ENCODE assay signal across 9 mouse cellular contexts in the genomic region with DNA sequence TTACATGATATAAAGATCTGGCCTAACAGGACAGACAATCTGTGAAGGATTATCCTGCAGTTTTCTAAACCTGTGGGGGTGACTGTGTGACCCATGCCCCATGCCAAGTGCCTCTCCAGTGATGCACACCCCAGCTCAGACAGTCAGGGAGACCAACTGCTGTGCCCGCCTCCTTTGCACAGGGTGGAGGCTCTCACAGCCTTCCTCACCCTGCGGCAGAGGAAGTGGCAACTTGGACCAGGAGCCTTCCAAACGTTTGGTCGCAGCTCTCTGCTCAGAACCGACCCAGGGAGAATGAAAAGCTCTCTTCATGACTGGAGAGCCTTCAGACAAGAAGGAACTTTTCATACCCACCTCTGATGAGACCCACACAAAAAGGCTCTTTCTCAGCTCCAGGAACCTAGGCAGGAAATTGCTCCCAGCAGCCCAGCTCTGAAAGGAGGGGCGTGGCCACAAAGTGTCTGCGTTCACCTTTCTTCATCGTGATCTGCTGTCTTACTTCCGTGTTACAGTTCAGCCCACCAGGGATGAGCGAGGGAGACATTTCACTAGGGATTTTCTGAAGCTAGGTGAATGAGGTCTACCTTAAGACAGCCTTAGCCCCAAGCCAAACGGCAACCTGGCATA.
DNase-seq lines count a peak whose midpoint lies in the region; ATAC-seq and TF ChIP-seq lines count a peak whose summit lies in the region.
"Had no signal": no experiment of that assay in that cellular context is flagged by ENCODE, and none has a peak within 500 bp of the region (broad histone marks: within the 10 kb centered on the region; RNA-seq: fewer than 3 reads in every experiment).

No protein-coding gene starts in this region.

- no peaks in the 10 kb centered on the region for H3K9me3 ChIP-seq in embryonic facial prominence, embryonic 11.5 days (replicated peaks; ENCODE audit: control insufficient read depth, low read length)
- H3K9me3 ChIP-seq in liver, embryonic 13.5 days (replicated peaks), result no peaks in the 10 kb centered on the region
- H3K9me3 ChIP-seq: neural tube, embryonic 13.5 days had no signal

- intact Hi-C loops in gastrocnemius, adult 2 months (cut with DNase I), result no loop called here

- H3K36me3 ChIP-seq in embryonic facial prominence, embryonic 11.5 days (replicated peaks; ENCODE audit: control insufficient read depth, insufficient read depth, low read depth, low read length), result no peaks in the 10 kb centered on the region
- H3K36me3 ChIP-seq in liver, embryonic 13.5 days, result no peaks in the 10 kb centered on the region
- H3K36me3 ChIP-seq: neural tube, embryonic 13.5 days had no signal

- 0 out of 2 replicates have a peak overlapping the region, but pooled peaks have one; percentile 6 for H3K4me3 ChIP-seq in embryonic facial prominence, embryonic 11.5 days (ENCODE audit: low read depth, low read length)
- H3K4me3 ChIP-seq in liver, embryonic 13.5 days (replicated peaks), result no peak overlapping the region
- no peak overlapping the region for H3K4me3 ChIP-seq in gastrocnemius, adult 2 months
- H3K4me3 ChIP-seq: neural tube, embryonic 13.5 days had no signal

- ATAC-seq in embryonic facial prominence, embryonic 11.5 days (replicated peaks; ENCODE audit: insufficient number of reproducible peaks, low FRiP score, low TSS enrichment, low read depth), result no peak
- ATAC-seq in liver, embryonic 13.5 days (ENCODE audit: low read depth), result no peak

- 20% methylated on average over 11 of the region's 11 CpGs for WGBS in embryonic facial prominence, embryonic 11.5 days
- 22% methylated on average over 11 of the region's 11 CpGs for WGBS in liver, embryonic 13.5 days (ENCODE audit: insufficient replicate concordance)

- no peaks in the 10 kb centered on the region for H3K27me3 ChIP-seq in embryonic facial prominence, embryonic 11.5 days (ENCODE audit: control insufficient read depth, insufficient read depth, low read length)
- 0 out of 2 replicates have a peak, but pooled peaks cover 6% of the 10 kb centered on the region for H3K27me3 ChIP-seq in liver, embryonic 13.5 days
- H3K27me3 ChIP-seq: neural tube, embryonic 13.5 days had no signal

- TF ChIP-seq CTCF in gastrocnemius, adult 2 months (IDR thresholded peaks at IDR 0.05), result no peak

- H3K4me1 ChIP-seq in embryonic facial prominence, embryonic 11.5 days (ENCODE audit: control insufficient read depth, insufficient read depth, low read length), result no peaks in the 10 kb centered on the region
- no peaks in the 10 kb centered on the region for H3K4me1 ChIP-seq in liver, embryonic 13.5 days (replicated peaks)
- H3K4me1 ChIP-seq: neural tube, embryonic 13.5 days had no signal

- H3K27ac ChIP-seq in embryonic facial prominence, embryonic 11.5 days (replicated peaks; ENCODE audit: low read depth, low read length), result no peak overlapping the region
- H3K27ac ChIP-seq in liver, embryonic 13.5 days, result no peak overlapping the region
- H3K27ac ChIP-seq in gastrocnemius, adult 2 months, result no peak overlapping the region
- H3K27ac ChIP-seq: neural tube, embryonic 13.5 days had no signal

- no peak overlapping the region; the same call in 1 of the 2 replicates for H3K9ac ChIP-seq in embryonic facial prominence, embryonic 11.5 days (replicated peaks; ENCODE audit: low read length)
- H3K9ac ChIP-seq in liver, embryonic 13.5 days, result no peak overlapping the region; the same call in 1 of the 2 replicates
- H3K9ac ChIP-seq: neural tube, embryonic 13.5 days had no signal

- H3K4me2 ChIP-seq in embryonic facial prominence, embryonic 11.5 days (ENCODE audit: low read depth, low read length), result peak overlapping the region; percentile 22
- H3K4me2 ChIP-seq in liver, embryonic 13.5 days, result 0 out of 2 replicates have a peak overlapping the region, but pooled peaks have one; percentile 6
- H3K4me2 ChIP-seq: neural tube, embryonic 13.5 days had no signal

- peak; percentile 3 for DNase-seq in lung, postnatal 14 days
- no peak for DNase-seq in lung, adult 18-20 months
- DNase-seq in embryonic facial prominence, embryonic 11.5 days (ENCODE audit: low spot score), result peak; percentile 44
- DNase-seq in liver, embryonic 13.5 days, result no peak
- peak; percentile 58 to 66 for DNase-seq in thymus, postnatal 36 days
- DNase-seq in gastrocnemius, adult 2 months, result no peak
- no peak for DNase-seq in spleen, postnatal 14 days (ENCODE audit: low spot score in 2 of 2)
- DNase-seq: adrenal gland, postnatal 36 days had no signal

Comparison
In these comparisons a context has a peak if more than half of its experiments do, and no peak if none do; other contexts are left out.
1. DNase-seq: peak in lung, postnatal 14 days (single experiment), embryonic facial prominence, embryonic 11.5 days (single experiment) and thymus, postnatal 36 days (2 of 2); none in lung, adult 18-20 months (0 of 2), liver, embryonic 13.5 days (single experiment), gastrocnemius, adult 2 months (single experiment) and spleen, postnatal 14 days (0 of 2).